In the genomic region with DNA sequence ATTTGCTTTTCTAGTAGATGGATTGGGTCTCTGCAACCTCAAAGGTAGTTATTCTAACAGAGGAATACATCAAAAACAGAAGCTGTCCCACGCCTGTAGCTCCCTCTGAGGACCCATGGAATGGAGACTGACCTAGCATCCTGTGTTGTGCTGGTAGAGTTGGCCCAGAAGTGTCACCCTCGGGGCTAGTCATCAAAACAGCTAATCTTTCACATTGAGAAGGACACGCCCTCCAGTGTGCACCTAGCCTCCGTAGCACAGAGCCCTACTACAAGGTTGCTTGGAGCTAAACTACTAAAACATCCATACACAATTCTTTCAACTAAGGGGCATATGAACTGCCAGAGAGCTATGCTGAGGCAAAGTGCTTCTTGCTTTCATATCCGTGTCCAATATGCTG, we compare ENCODE assay signal across 35 mouse cellular contexts. TPM values are rescaled to one million over a fixed set of nuclear protein-coding genes. Genes with fewer than 3 reads are reported as not detected.
A peak's percentile ranks its signal among the peaks of the same experiment; 100 is the strongest.
DNase-seq lines count a peak whose midpoint lies in the region; ATAC-seq and TF ChIP-seq lines count a peak whose summit lies in the region.
"Had no signal": no experiment of that assay in that cellular context is flagged by ENCODE, and none has a peak within 500 bp of the region (broad histone marks: within the 10 kb centered on the region; RNA-seq: fewer than 3 reads in every experiment).

No protein-coding gene starts in this region.

- H3K9ac ChIP-seq in liver, embryonic 11.5 days (ENCODE audit: low read depth, low read length) = no peak overlapping the region
- H3K9ac ChIP-seq in liver, embryonic 14.5 days (replicated peaks) = no peak overlapping the region; the same call in 1 of the 2 replicates
- H3K9ac ChIP-seq: embryonic facial prominence, embryonic 12.5 days; embryonic facial prominence, embryonic 15.5 days; forebrain, postnatal 0 days; hindbrain, embryonic 14.5 days had no signal

- no peak overlapping the region for H3K4me3 ChIP-seq in liver, embryonic 11.5 days (ENCODE audit: low read depth, low read length)
- no peak overlapping the region for H3K4me3 ChIP-seq in liver, embryonic 14.5 days (ENCODE audit: insufficient read depth in 1 of 2, low read depth in 2 of 2, low read length in 2 of 2)
- no peak overlapping the region for H3K4me3 ChIP-seq in left cerebral cortex, adult 2 months
- H3K4me3 ChIP-seq: embryonic facial prominence, embryonic 12.5 days; embryonic facial prominence, embryonic 15.5 days; erythroblast, embryonic 14.5 days; forebrain, embryonic 10.5 days; gastrocnemius, adult 2 months; hindbrain, embryonic 10.5 days had no signal

- TF ChIP-seq EP300 in liver, embryonic 14.5 days (IDR thresholded peaks at IDR 0.05; ENCODE audit: low read depth) = no peak

- H3K4me2 ChIP-seq in liver, embryonic 11.5 days = no peak overlapping the region
- H3K4me2 ChIP-seq in liver, embryonic 14.5 days (ENCODE audit: low read depth) = no peak overlapping the region
- H3K4me2 ChIP-seq: embryonic facial prominence, embryonic 12.5 days; embryonic facial prominence, embryonic 15.5 days; heart, embryonic 11.5 days; hindbrain, embryonic 14.5 days had no signal

- no peaks in the 10 kb centered on the region for H3K9me3 ChIP-seq in liver, embryonic 11.5 days (ENCODE audit: control insufficient read depth, low read length)
- no peaks in the 10 kb centered on the region for H3K9me3 ChIP-seq in liver, embryonic 14.5 days (ENCODE audit: control insufficient read depth, low read length)
- H3K9me3 ChIP-seq: embryonic facial prominence, embryonic 12.5 days; embryonic facial prominence, embryonic 15.5 days; forebrain, embryonic 10.5 days; G1E; hindbrain, embryonic 10.5 days had no signal

- no peaks in the 10 kb centered on the region for H3K36me3 ChIP-seq in liver, embryonic 11.5 days (ENCODE audit: control insufficient read depth, insufficient read depth, low read length)
- no peaks in the 10 kb centered on the region for H3K36me3 ChIP-seq in liver, embryonic 14.5 days (replicated peaks; ENCODE audit: control insufficient read depth, insufficient read depth, low read depth)
- H3K36me3 ChIP-seq: embryonic facial prominence, embryonic 12.5 days; embryonic facial prominence, embryonic 15.5 days; forebrain, embryonic 10.5 days; G1E; hindbrain, embryonic 10.5 days had no signal

- TF ChIP-seq CTCF in liver, embryonic 14.5 days (IDR thresholded peaks at IDR 0.05; ENCODE audit: low read depth) = 0 out of 2 replicates have a peak, but pooled peaks have one; percentile 14
- no peak for TF ChIP-seq CTCF in left cerebral cortex, adult 2 months (IDR thresholded peaks at IDR 0.05)

- 59% methylated on average over 5 of the region's 5 CpGs for WGBS in liver, embryonic 11.5 days
- 45% methylated on average over 5 of the region's 5 CpGs for WGBS in liver, embryonic 14.5 days (ENCODE audit: insufficient replicate concordance)

- peak; percentile 92 for ATAC-seq in erythroblast, adult 5-6 weeks (replicated peaks; ENCODE audit: low FRiP score, poor library complexity, severe bottlenecking)
- ATAC-seq in liver, embryonic 11.5 days (replicated peaks; ENCODE audit: low FRiP score) = 0 out of 2 replicates have a peak, but pooled peaks have one; percentile 41
- peak; percentile 86 for ATAC-seq in liver, embryonic 14.5 days (ENCODE audit: insufficient read depth)
- ATAC-seq: forebrain, embryonic 14.5 days; forebrain, postnatal 0 days; hindbrain, postnatal 0 days; inflammation-experienced regulatory T-cells, adult 6 months; Patski had no signal

- no peak for DNase-seq in liver, embryonic 11.5 days (ENCODE audit: low spot score)
- no peak for DNase-seq in liver, embryonic 14.5 days (ENCODE audit: low read depth in 3 of 3, low spot score in 3 of 3)
- DNase-seq in left cerebral cortex, adult 2 months (ENCODE audit: extremely low spot score in 1 of 2, low spot score in 2 of 2) = no peak
- DNase-seq in layer of hippocampus, postnatal 36 days = no peak
- DNase-seq in left cerebral cortex, adult 8-10 months (ENCODE audit: low spot score in 2 of 2) = no peak
- DNase-seq: adrenal gland, postnatal 10 days; B cell, adult 2 months; cerebellum, adult 11 months; cerebellum, adult 2 months; cerebellum, adult 9-11 months; cerebellum, postnatal 25 days; forebrain, postnatal 0 days; gastrocnemius, adult 2 months; gastrocnemius, postnatal 14 days; heart, adult 11 months had no signal

- H3K27me3 ChIP-seq in liver, embryonic 11.5 days (replicated peaks; ENCODE audit: control insufficient read depth, insufficient read depth, low read length) = no peaks in the 10 kb centered on the region
- no peaks in the 10 kb centered on the region; the same call in 1 of the 2 replicates for H3K27me3 ChIP-seq in liver, embryonic 14.5 days (ENCODE audit: control insufficient read depth, insufficient read depth, low read length)
- H3K27me3 ChIP-seq: CH12.LX; embryonic facial prominence, embryonic 12.5 days; embryonic facial prominence, embryonic 15.5 days; Patski had no signal

- H3K27ac ChIP-seq in liver, embryonic 11.5 days (ENCODE audit: low read depth, low read length) = no peak overlapping the region
- no peak overlapping the region for H3K27ac ChIP-seq in liver, embryonic 14.5 days
- no peak overlapping the region for H3K27ac ChIP-seq in left cerebral cortex, adult 2 months
- H3K27ac ChIP-seq: embryonic facial prominence, embryonic 12.5 days; embryonic facial prominence, embryonic 15.5 days; forebrain, embryonic 10.5 days; gastrocnemius, adult 2 months; hindbrain, embryonic 10.5 days; hindbrain, embryonic 14.5 days; hindbrain, postnatal 0 days had no signal

- H3K4me1 ChIP-seq in liver, embryonic 11.5 days (replicated peaks; ENCODE audit: control insufficient read depth, insufficient read depth, low read length) = no peaks in the 10 kb centered on the region
- H3K4me1 ChIP-seq in liver, embryonic 14.5 days (replicated peaks; ENCODE audit: control insufficient read depth in 2 of 2, insufficient read depth in 2 of 2, low read length in 1 of 2) = peaks cover 3 to 13% of the 10 kb centered on the region in 2 experiments
- H3K4me1 ChIP-seq: embryonic facial prominence, embryonic 12.5 days; embryonic facial prominence, embryonic 15.5 days; forebrain, embryonic 10.5 days; hindbrain, embryonic 10.5 days had no signal

- intact Hi-C loops in left cerebral cortex, adult 2 months (cut with DNase I) = loop anchor here (5.0 kb wide), 1 partner anchor 41 kb away; no protein-coding TSS in a partner anchor

RNA-seq across cellular contexts. Expression of a gene that starts 14.7 kb away (rescaled TPM):
- total RNA-seq in erythroblast, adult 5-6 weeks (2015; ENCODE audit: low replicate concordance) = 219 and 226 TPM in 2 replicates
- total RNA-seq in erythroblast, adult 5-6 weeks (2017; ENCODE audit: low replicate concordance) = 338 and 399 TPM in 2 replicates
- polyA plus RNA-seq in liver, embryonic 11.5 days (2014; fragmentation: Nextera tagmentation; extraction: Ambion mirVana) = 64.8 and 73.5 TPM in 2 replicates
- polyA plus RNA-seq in liver, embryonic 14.5 days (2012; rRNA removed) = 16.3 and 24.4 TPM in 2 replicates
- 57.7 and 57.8 TPM in 2 replicates for polyA plus RNA-seq in liver, embryonic 14.5 days (2014; fragmentation: Nextera tagmentation; extraction: Ambion mirVana)
- 100 to 1,000 TPM; 102 to 110 TPM for total RNA-seq in left cerebral cortex, adult 2 months (2021)
- 100 to 1,000 TPM; 102 to 105 TPM for total RNA-seq in layer of hippocampus, postnatal 36 days (2021)
- 100 to 1,000 TPM; 101 to 107 (median 103) TPM for total RNA-seq in left cerebral cortex, adult 8-10 months (2022)

RNA-seq across cellular contexts. Expression of a gene that starts 31.9 kb away (rescaled TPM):
- total RNA-seq in erythroblast, adult 5-6 weeks (2015; ENCODE audit: low replicate concordance) = not detected in 2 replicates
- total RNA-seq in erythroblast, adult 5-6 weeks (2017; ENCODE audit: low replicate concordance) = 0.26 and 0.84 TPM in 2 replicates
- not detected in 2 replicates for polyA plus RNA-seq in liver, embryonic 11.5 days (2014; fragmentation: Nextera tagmentation; extraction: Ambion mirVana)
- polyA plus RNA-seq in liver, embryonic 14.5 days (2012; rRNA removed) = 0.02 and 0.07 TPM in 2 replicates
- 0.04 TPM in 1 of 2 replicates, not detected in the other for polyA plus RNA-seq in liver, embryonic 14.5 days (2014; fragmentation: Nextera tagmentation; extraction: Ambion mirVana)
- total RNA-seq in left cerebral cortex, adult 2 months (2021) = not detected
- not detected for total RNA-seq in layer of hippocampus, postnatal 36 days (2021)
- total RNA-seq in left cerebral cortex, adult 8-10 months (2022) = under 1 TPM in 1 of 4 experiments, not detected in 3; 0.27 TPM
- total RNA-seq: adrenal gland, adult 18-20 months; CH12.LX; common myeloid progenitor, adult 5-6 weeks; gastrocnemius, adult 2 months; heart, adult 8-10 months; heart, postnatal 25 days had no signal
- polyA plus RNA-seq: embryonic facial prominence, embryonic 12.5 days; embryonic facial prominence, embryonic 15.5 days; erythroblast, embryonic 14.5 days; forebrain, embryonic 10.5 days; forebrain, embryonic 14.5 days; G1E; heart, embryonic 11.5 days; heart, embryonic 14.5 days; heart, postnatal 0 days; hindbrain, embryonic 10.5 days; hindbrain, embryonic 14.5 days; hindbrain, postnatal 0 days; inflammation-experienced regulatory T-cells, adult 6 months; Patski had no signal

Comparison
In these comparisons a context has a peak if more than half of its experiments do, and no peak if none do; other contexts are left out.
1. ATAC-seq: peak in every context shown above with its lines; median percentile 92 in erythroblast, adult 5-6 weeks; 86 in liver, embryonic 14.5 days; 41 in liver, embryonic 11.5 days.